Mouse (Mus musculus): ENCODE measurements around the gene Gamt.

The Gamt gene

DNA sequence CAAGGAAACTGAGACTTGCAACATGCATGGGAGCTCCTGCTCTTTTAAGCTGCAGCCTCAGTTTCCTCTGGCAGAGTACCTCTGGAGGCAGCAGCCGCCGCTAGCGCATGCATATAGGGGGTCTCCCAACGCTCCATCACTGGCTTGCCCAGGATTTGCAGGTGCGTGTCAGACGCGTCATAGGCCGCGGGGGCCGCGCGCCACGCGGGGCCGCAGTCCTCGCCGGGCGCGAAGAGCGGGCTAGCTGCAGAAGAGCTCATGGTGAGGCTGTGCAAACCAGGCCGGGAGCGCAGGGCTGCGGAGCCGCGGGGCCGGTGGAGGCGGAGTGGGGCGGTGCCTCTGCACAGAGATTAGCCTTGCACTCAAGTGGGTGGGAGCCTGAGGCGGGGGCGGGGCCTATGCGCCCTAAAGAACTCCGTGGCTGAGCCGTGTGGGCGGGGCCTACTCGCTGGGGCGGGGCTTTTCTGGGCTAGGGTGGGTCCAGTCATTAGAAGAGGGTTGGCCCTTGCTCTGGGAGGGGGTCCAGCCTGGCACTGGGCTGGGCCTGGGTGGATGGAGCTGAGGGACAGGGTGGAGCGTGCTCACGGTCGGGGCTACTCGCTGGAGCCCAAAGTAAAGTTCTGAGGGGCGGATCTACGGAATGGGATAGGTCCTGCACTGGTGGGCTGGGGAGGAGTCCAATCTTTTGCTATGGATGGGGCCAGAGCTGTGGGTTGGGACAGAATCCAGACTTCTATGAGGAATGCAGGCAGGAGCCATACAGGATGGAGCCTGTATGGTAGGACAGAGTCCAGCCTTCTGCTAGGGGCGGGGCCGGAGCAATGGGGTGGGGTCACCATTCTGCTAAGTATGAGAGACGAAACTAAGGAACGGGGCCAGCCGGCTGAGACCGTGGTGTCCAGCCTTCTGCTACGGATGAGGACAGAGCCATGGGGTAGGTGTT, at the start of gene Gamt, which contains the start of gene Dazap1:
Gene Gamt, minus strand, starts transcription at position 371 of the 943 bp plus-strand sequence.
Gene Dazap1, plus strand, starts transcription at position 845 of the 943 bp plus-strand sequence.
- DNase-seq = peak; percentile 96

DNA sequence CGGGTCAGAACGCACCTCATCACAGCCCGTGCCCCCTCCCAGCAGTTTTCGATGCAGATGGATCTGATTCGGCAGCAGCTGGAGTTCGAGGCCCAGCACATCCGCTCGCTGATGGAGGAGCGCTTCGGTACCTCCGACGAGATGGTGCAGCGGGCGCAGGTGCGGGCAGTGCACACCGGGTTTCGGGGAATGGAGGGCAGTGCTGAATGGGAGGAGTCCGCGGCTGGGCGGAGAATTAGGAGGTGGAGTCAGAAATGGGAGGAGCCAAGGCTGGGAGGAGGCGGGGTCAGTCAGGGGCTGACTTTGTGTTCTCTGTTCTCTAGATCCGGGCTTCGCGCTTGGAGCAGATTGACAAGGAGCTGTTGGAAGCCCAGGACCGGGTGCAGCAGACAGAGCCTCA, 44.0 kb upstream of the Gamt start:
- DNase-seq = peak; percentile 73

DNA sequence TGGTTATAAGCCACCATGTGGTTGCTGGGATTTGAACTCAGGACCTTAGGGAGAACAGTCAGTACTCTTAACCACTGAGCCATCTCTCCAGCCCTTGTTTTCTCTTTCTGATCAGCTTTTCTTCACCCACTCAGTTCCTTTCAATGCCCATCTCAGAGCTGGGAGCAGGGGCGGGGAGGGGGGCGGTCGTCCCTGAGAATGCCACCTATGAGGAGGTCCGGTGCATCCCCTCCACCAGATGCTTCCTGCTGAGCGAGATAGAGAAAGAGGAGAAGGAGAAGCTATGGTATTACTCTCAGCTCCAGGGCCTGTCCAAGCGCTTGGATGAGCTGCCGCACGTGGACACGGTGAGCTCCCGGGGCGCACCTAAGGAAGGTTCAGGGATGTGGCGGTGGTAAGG, 43.6 kb upstream of the Gamt start:
- no peak for DNase-seq

DNA sequence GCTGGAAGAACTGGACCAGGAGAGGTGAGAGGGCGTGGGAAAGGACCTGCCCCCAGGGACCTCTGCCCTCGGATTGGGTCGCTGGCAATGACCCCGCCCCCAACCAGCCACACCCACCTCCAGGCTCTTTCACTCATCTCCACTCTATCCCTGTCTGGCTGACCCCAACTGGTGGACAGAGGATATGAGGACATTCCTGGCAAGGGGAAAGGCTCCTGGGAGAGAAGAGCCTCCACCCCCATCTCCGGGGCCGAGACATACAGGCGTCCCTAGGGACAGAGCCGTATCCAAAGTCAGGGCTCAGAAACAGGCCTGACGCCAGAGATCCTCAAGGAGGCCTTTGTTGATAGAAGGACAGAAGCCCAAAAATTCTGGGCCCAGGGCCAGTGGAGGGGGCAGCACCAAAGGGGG, 41.7 kb upstream of the Gamt start:
- no peak for DNase-seq

GRCm38 (mm10) chr10:80302082-80302355, 41.2 kb upstream of the Gamt start:
- DNase-seq = no peak

- DNase-seq = no peak
These were observed 40.7 kb upstream of the Gamt start for GRCm38 (mm10) chr10:80301256-80302081.

- DNase-seq = no peak
These were observed 39.9 kb upstream of the Gamt start for GRCm38 (mm10) chr10:80300672-80301181.

DNA sequence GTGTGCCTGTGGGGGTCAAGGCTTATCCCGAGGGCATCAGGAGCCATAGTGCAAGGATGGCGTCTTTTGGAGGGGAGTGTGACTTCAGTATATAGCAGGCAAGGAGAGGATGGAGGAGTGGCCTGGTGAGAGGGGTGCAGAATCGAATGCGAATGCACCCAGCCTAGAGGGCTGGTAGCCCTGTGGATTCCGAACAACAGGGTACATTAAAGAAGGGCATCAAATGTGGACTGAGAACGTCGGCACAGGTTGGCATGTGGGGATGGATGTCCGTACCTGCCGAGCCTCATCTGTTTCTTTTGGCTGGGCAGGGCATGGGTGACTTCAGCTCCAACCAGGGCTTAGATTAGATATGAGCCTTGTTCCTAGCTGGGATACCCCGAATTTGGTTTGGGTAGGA, 39.0 kb upstream of the Gamt start:
- no peak for DNase-seq

DNA sequence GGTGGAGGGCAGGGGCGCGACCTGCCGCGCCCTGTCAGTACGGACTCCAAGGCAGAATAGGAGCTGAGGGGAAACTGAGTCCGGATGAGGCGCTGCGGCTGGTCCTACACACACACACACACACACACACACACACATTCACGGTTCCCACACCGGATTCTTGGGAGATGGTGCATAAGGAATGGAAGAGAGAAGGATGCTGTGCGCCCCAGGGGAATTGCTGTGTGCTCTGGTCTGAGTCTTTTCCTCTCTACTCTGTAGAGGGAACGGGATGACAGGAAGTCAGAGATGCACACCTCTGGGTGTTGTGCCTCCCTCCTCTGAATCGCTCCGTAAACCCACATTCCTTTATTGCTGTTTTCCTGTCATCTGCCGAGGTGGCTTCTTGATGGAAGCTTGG, 38.5 kb upstream of the Gamt start:
- no peak for DNase-seq

DNA sequence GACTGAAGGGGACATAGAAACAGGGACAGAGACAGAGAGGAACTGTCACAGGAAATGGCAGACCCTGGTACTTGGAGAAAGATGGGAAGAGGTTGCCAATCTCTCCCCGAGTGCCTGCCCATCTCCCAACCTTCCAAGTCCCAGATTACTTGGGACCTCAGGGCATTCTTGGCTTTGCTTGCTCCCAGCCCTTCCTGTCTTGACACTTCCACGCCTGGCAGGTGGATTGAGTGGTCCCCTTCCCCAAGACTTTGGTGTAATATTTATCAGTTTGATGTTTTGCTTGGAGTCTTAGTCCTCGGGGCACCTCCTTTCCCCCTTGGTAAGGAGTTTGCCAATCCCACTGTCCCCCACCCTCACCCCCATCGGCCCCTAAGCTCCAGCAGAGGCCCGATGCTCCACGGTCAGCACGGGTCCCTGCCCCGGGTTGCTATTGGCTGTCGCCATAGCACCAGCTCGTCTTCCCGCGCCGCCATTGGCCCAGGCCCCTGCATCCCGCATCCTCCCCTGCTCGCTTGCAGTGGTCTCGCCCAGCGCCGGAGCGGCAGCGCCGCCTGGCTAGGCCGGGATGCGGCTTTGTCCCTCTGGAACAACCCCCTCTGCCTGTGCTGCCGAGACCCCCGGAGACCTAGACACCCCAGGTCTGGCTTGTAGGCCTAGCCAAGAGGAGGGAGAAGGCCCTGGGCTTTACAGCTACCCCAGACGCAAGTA, 37.9 kb upstream of the Gamt start:
- peak; percentile 48 for DNase-seq

GRCm38 (mm10) chr10:80297526-80298133, 36.8 kb upstream of the Gamt start:
- no peak for DNase-seq

- no peak for DNase-seq
These were observed 36.0 kb upstream of the Gamt start for GRCm38 (mm10) chr10:80296824-80297223.

DNA sequence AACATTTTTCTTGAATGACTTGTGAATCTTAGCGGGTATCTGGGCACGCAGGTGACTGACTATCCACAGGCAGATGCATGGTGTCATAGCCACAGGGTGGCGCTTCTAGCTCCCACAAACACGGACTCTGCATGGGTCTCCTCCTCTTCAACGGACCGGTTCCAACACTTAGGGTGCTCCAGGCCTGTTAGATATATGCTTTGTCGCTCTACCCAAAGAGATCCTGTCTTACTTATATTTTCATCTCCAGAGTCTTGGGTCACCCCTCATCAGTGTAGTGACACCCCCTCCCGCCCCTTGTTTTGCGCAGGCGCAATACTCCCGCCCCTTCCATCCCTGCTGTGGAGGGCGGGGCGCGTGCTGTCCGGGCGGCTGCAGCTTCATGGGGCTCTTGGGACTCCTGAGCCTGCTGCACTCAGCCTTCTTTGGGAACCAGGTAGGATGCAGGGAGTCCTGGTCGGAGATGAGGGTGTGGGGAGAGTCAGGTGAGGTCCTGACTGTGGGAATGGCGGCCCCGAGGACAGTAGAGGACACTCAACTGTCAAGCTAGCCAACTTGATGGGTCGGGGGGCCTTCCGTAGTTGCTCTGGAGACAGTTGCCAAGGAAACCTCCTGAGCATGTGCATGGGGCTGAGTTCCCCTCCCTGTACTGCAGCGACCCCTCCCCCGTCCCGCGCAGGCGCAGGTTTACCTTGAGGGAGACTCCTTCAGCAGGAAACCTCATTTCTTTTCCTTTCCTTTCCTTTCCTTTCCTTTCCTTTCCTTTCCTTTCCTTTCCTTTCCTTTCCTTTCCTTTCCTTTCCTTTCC, 35.0 kb upstream of the Gamt start, which contains the start of gene Apc2:
Gene Apc2, plus strand, starts transcription at position 360 of the 808 bp plus-strand sequence.
- DNase-seq = peak; percentile 78

- DNase-seq = no peak
These were observed 34.0 kb upstream of the Gamt start for GRCm38 (mm10) chr10:80294788-80295303.

- DNase-seq = no peak
These were observed 33.5 kb upstream of the Gamt start for GRCm38 (mm10) chr10:80294311-80294710.

- DNase-seq = peak; percentile 53
These were observed 32.5 kb upstream of the Gamt start for GRCm38 (mm10) chr10:80293325-80293724.

DNA sequence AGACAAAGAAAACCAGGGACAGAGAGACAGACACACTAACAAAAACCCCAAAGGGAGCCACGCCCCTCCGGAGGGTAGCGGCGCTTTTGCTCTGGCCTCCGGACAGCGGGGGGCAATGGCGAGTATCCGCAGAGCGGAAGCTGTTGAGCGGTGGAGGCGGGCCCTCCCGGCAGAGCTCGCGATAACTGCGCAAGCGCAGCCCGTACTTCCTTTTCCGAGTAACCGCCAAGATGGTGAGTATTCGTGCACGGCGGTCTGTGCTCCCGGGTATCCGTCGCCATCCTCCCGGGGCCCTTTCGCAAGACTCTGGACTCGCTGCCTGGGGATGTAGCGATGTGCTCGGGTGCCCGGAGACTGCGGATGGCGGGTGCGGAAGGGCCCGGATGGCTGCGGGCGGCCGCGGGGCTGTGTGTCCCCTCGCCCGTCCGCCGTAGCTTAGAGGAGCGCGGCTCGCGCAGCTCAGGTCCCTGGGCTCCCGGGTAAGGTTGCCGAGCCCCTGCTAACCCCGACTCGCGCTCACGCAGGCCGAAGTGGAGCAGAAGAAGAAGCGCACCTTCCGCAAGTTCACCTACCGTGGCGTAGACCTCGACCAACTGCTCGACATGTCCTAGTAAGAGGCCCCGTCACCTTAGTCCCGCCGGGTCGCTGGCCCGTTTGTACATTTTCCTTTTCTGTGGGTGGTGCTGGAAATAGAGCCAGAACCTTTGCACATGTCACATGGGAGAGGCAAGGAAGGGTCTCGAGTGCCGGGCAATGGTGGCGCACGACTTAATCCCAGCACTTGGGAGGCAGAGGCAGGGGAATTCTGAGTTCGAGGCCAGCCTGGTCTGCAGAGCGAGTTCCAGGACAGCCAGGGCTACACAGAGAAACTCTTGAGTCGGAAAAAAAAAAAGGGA, 31.7 kb upstream of the Gamt start, which contains the start of gene Rps15:
Gene Rps15, plus strand, starts transcription at position 203 of the 896 bp plus-strand sequence.
- peak; percentile 97 for DNase-seq

DNA sequence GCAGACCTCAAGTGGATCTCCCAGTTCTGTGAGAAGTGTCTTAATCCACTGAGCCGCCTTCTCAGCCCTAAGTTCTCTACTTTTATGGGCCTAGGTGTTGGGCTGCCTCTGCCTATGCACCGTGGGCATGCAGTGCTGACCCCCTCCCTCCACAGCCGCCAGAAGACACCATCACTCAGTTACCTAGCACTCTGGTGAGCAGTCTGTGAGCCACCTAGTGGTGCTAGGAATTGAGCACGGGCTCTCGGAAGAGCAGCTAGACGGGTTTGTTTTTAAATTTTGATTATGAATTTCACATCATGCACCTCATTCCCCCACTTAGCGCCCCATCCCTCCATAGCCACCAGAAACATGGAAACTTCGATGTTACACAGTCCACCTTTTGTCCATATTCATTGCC, 27.8 kb upstream of the Gamt start:
- DNase-seq = no peak

DNA sequence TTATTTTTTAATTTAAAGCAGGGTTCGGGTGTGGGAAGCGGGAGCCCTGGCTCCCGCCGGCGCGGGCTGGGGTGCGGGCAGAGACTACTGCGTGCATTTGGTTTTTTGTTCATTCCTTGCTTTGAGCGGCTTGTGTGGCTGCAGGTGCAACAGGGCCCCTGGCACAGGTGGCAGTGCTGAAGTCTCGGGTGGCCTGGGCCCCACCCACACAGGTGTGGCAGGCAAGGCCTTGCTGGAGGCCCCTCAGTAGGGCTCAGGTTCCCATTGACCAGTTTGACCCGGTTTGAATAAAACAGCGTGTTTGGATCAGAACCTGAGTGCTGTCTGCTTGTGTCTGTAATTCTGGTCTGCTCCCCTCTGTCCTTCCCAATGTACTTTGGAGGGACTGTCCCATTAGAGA, 27.3 kb upstream of the Gamt start:
- DNase-seq = no peak
